In genomic region chr14:8123141-8123540, GRCm38 (mm10) we compare ENCODE assay signal across 21 mouse cellular contexts. TPM values are rescaled to one million over a fixed set of nuclear protein-coding genes. Genes with fewer than 3 reads are reported as not detected.
A peak's percentile ranks its signal among the peaks of the same experiment; 100 is the strongest.
DNase-seq lines count a peak whose midpoint lies in the region; ATAC-seq lines count a peak whose summit lies in the region.
"Had no signal": no experiment of that assay in that cellular context is flagged by ENCODE, and none has a peak within 500 bp of the region (broad histone marks: within the 10 kb centered on the region; RNA-seq: fewer than 3 reads in every experiment).

No protein-coding gene starts in this region.

- H3K27me3 ChIP-seq in forebrain, embryonic 14.5 days (replicated peaks; ENCODE audit: control insufficient read depth, insufficient read depth, low read length) = no peaks in the 10 kb centered on the region
- H3K27me3 ChIP-seq in forebrain, embryonic 13.5 days = no peaks in the 10 kb centered on the region
- H3K27me3 ChIP-seq: heart, embryonic 12.5 days; hindbrain, embryonic 12.5 days; midbrain, embryonic 13.5 days; neural tube, embryonic 13.5 days; Patski had no signal

- peak; percentile 4 for DNase-seq in forebrain, embryonic 14.5 days (ENCODE audit: low spot score)
- DNase-seq in lung, postnatal 10 days = peak; percentile 14
- no peak for DNase-seq in lung, adult 18-20 months
- peak; percentile 59 for DNase-seq in cerebellum, adult 9-11 months
- no peak for DNase-seq in embryo, embryonic 10.5 days (ENCODE audit: low spot score)
- no peak for DNase-seq in kidney, postnatal 14 days
- DNase-seq: adrenal gland, adult 8-10 months; B cell, adult 2 months; gastrocnemius, postnatal 10 days; heart, adult 11 months; kidney, adult 18-20 months; kidney, postnatal 25 days; lung, postnatal 14 days; thymus, adult 2 months had no signal

- H3K4me3 ChIP-seq in forebrain, embryonic 14.5 days (ENCODE audit: low read depth, low read length) = no peak overlapping the region
- H3K4me3 ChIP-seq in forebrain, embryonic 13.5 days = no peak overlapping the region
- H3K4me3 ChIP-seq: erythroblast, embryonic 14.5 days; heart, embryonic 12.5 days; hindbrain, embryonic 12.5 days; midbrain, embryonic 13.5 days; neural tube, embryonic 13.5 days had no signal

- 84% methylated on average over 7 of the region's 7 CpGs for WGBS in forebrain, embryonic 14.5 days
- WGBS in forebrain, embryonic 13.5 days = 91% methylated on average over 7 of the region's 7 CpGs

- no peak for ATAC-seq in forebrain, embryonic 14.5 days
- ATAC-seq in forebrain, embryonic 13.5 days = no peak
- ATAC-seq: midbrain, embryonic 13.5 days; Patski had no signal

- no peak overlapping the region for H3K9ac ChIP-seq in forebrain, embryonic 14.5 days (ENCODE audit: low read length)
- H3K9ac ChIP-seq in forebrain, embryonic 13.5 days = no peak overlapping the region
- H3K9ac ChIP-seq: heart, embryonic 12.5 days; hindbrain, embryonic 12.5 days; midbrain, embryonic 13.5 days; neural tube, embryonic 13.5 days had no signal

- H3K27ac ChIP-seq in forebrain, embryonic 14.5 days (ENCODE audit: low read depth, low read length) = no peak overlapping the region
- no peak overlapping the region for H3K27ac ChIP-seq in forebrain, embryonic 13.5 days
- H3K27ac ChIP-seq: hindbrain, embryonic 12.5 days; midbrain, embryonic 13.5 days; neural tube, embryonic 13.5 days had no signal

- no peak overlapping the region for H3K4me2 ChIP-seq in forebrain, embryonic 14.5 days (ENCODE audit: low read length)
- no peak overlapping the region for H3K4me2 ChIP-seq in forebrain, embryonic 13.5 days
- H3K4me2 ChIP-seq: heart, embryonic 12.5 days; hindbrain, embryonic 12.5 days; midbrain, embryonic 13.5 days; neural tube, embryonic 13.5 days had no signal

- peaks cover 30% of the 10 kb centered on the region for H3K36me3 ChIP-seq in forebrain, embryonic 14.5 days (ENCODE audit: control insufficient read depth, insufficient read depth, low read length)
- peaks cover 31% of the 10 kb centered on the region for H3K36me3 ChIP-seq in forebrain, embryonic 13.5 days (ENCODE audit: poor library complexity, severe bottlenecking)

- H3K9me3 ChIP-seq in forebrain, embryonic 14.5 days (replicated peaks; ENCODE audit: control insufficient read depth, low read length) = no peaks in the 10 kb centered on the region
- no peaks in the 10 kb centered on the region for H3K9me3 ChIP-seq in forebrain, embryonic 13.5 days (replicated peaks)
- H3K9me3 ChIP-seq: heart, embryonic 12.5 days; hindbrain, embryonic 12.5 days; midbrain, embryonic 13.5 days; neural tube, embryonic 13.5 days had no signal

- H3K4me1 ChIP-seq in forebrain, embryonic 14.5 days (ENCODE audit: control insufficient read depth, insufficient read depth, low read length) = no peaks in the 10 kb centered on the region
- H3K4me1 ChIP-seq in forebrain, embryonic 13.5 days = no peaks in the 10 kb centered on the region
- H3K4me1 ChIP-seq: hindbrain, embryonic 12.5 days; midbrain, embryonic 13.5 days; neural tube, embryonic 13.5 days had no signal

RNA-seq across cellular contexts. Expression of gene Pxk, which starts 25.1 kb away (rescaled TPM):
- polyA plus RNA-seq in forebrain, embryonic 14.5 days (2014; fragmentation: Nextera tagmentation; extraction: Ambion mirVana) = 42.8 and 48.3 TPM in 2 replicates
- polyA plus RNA-seq in forebrain, embryonic 13.5 days (2015; fragmentation: Nextera tagmentation; extraction: Ambion mirVana) = 39.4 and 40.6 TPM in 2 replicates

RNA-seq across cellular contexts. Expression of gene Rpp14, which starts 43.0 kb away (rescaled TPM):
- polyA plus RNA-seq in forebrain, embryonic 14.5 days (2014; fragmentation: Nextera tagmentation; extraction: Ambion mirVana) = 58.3 and 65.1 TPM in 2 replicates
- polyA plus RNA-seq in forebrain, embryonic 13.5 days (2015; fragmentation: Nextera tagmentation; extraction: Ambion mirVana) = 56.4 and 57.3 TPM in 2 replicates

RNA-seq across cellular contexts. Expression of gene Pdhb, which starts 49.7 kb away (rescaled TPM):
- polyA plus RNA-seq in forebrain, embryonic 14.5 days (2014; fragmentation: Nextera tagmentation; extraction: Ambion mirVana) = 240 and 252 TPM in 2 replicates
- 238 and 247 TPM in 2 replicates for polyA plus RNA-seq in forebrain, embryonic 13.5 days (2015; fragmentation: Nextera tagmentation; extraction: Ambion mirVana)

Comparison
In these comparisons a context has a peak if more than half of its experiments do, and no peak if none do; other contexts are left out.
1. DNase-seq: peak in forebrain, embryonic 14.5 days (single experiment), lung, postnatal 10 days (single experiment) and cerebellum, adult 9-11 months (single experiment); none in lung, adult 18-20 months (0 of 2), embryo, embryonic 10.5 days (single experiment) and kidney, postnatal 14 days (single experiment).